Mouse (Mus musculus) left cerebral cortex, adult 18-20 months (tissue): ENCODE results near the gene Matk. TPM values are rescaled to one million over a fixed set of nuclear protein-coding genes. Genes with fewer than 3 reads are reported as not detected.
"Not testable (repeated sequence)": the region's sequence is repeated elsewhere in the genome, so short reads cannot be mapped to it uniquely, and the experiment has no call there.

Source experiments
- DNase-seq, 2 experiments: peaks; one replicate each; pipeline ENCODE4 v3.0.0; 2021 to 2022; ENCODE audit warnings: low spot score in 2 of 2, mixed read lengths in 1 of 2
- long read RNA-seq, 2 experiments: library from polyadenylated mRNA; stranded (forward); transcript quantifications; one replicate each; pipeline ENCODE4 v2.0.0; 2021
- total RNA-seq, 2 experiments: library from RNA; stranded (reverse); gene quantifications; 2 replicates each; pipeline ENCODE4 v1.2.3; 2021

The Matk gene
- total RNA-seq, result 100 to 1,000 TPM; 187 to 195 TPM
- long read RNA-seq, experiment 1, transcript Matk-210 (9 exons, 2,983 nt), result minor isoform, 8 of 469 reads
- long read RNA-seq, experiment 1, transcript Matk-201 (13 exons, 2,228 nt), result major isoform, 139 of 469 reads
- long read RNA-seq, experiment 1, transcript Matk-209 (6 exons, 860 nt), result minor isoform, 7 of 469 reads
- long read RNA-seq, experiment 1, transcript Matk-205 (13 exons, 1,841 nt), result minor isoform, 31 of 469 reads
- long read RNA-seq, experiment 1, partial matches to known transcripts, result 73 of 469 reads
- long read RNA-seq, experiment 1, other reads (novel, unspliced or antisense), result 200 of 469 reads
- long read RNA-seq, experiment 2, transcript Matk-205 (13 exons, 1,841 nt), result minor isoform, 14 of 284 reads
- long read RNA-seq, experiment 2, transcript Matk-201 (13 exons, 2,228 nt), result major isoform, 120 of 284 reads
- long read RNA-seq, experiment 2, partial matches to known transcripts, result 47 of 284 reads
- long read RNA-seq, experiment 2, other reads (novel, unspliced or antisense), result 89 of 284 reads

DNA sequence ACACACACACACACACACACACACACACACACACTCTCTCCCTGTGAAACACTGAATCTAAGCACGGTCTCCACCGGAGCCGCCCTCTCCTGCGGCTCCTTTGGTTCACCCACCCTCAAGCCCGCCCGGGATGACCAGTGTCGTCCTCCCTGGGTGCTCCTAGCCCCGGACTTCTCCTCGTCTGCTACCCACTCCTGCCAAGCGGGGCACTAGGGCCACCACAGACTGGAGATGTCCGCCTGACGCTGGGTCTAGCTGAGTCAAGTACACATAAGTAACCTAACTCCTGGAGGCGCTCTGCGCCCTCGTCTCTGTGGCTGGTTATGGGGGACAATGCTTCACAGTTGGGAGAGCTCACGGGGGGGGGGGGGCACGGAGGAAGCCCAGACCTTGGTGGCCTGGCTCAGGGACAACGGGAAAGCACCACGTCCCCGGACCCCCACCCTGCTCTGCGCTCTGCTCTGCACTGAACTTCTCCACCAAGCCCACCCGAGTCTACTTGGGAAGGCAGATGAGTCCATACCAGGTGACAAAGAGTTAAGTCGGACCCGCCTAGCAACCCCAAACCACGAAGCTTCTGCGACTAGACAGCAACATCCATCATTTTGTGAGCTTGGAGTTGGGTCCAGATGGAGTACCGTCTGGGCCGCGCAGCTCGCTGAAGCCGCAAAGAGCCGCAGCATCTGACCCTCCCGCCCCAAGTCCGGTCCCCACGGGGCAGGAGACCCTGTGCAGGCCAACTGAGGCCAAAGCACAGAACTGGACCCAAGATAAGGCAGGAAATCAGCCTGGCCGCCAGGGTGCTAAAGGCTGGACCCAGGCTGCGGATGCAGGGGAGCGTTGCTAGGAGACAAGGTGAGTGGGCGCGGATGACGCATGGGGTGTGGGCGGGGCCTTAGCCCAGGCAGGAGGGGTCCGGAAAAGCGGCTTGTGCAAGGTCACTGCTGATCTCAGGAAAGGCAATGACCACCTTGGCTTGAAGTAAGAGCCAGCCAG is at the start of gene Matk:
TSS of gene Matk (plus strand) at position 512 of the 996 bp plus-strand sequence.
- peak; percentile 94 for DNase-seq

DNA sequence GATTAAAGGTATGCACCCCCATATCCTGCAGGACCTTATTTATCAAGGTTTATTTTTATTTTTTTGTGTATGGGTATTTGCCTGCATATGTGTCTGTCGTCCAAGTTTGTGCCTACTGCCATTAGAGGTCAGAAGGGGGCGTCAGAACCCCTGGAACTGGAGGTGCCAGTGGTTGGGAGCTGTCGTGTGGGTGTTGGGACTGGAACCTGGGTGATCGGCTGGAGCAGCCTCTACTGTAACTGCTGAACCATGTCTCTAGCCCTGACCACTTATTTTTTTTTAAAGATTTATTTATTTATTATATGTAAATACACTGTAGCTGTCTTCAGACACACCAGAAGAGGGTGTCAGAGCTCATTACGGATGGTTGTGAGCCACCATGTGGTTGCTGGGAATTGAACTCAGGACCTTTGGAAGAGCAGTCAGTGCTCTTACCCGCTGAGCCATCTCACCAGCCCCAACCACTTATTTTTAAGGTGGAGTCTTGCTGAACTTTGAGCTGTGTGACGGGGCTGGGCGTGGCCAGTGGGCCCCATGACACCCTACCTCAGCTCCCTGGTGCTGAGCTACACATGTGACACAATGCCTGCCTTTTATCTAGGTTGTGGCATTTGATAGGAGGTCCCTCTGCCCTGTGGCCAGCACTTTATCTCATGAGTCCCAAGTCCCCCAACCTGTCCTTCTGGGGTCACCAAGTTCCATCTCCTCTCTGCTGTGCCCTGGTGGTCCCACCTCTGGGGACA is 49.6 kb upstream of the Matk start:
- DNase-seq, result no peak

DNA sequence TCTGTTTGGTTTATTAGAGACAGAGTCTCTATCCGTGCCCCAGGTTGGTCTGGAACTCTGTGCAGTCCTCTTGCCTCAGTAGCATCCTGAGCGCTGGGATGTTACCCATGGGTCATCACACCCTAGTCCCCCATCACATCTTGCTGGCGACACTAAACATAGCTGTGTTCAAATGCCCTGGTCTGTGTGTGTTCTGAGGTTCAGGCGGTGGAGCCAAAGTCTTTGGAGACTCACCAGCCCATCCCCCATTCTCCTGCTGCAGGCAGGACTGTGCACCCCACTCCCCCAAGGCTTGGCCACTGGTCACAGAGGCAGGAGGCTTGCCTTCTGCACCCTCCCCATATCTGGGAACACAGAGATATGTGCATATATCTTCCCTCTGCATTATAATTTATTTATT is 48.6 kb upstream of the Matk start:
- no peak for DNase-seq

DNA sequence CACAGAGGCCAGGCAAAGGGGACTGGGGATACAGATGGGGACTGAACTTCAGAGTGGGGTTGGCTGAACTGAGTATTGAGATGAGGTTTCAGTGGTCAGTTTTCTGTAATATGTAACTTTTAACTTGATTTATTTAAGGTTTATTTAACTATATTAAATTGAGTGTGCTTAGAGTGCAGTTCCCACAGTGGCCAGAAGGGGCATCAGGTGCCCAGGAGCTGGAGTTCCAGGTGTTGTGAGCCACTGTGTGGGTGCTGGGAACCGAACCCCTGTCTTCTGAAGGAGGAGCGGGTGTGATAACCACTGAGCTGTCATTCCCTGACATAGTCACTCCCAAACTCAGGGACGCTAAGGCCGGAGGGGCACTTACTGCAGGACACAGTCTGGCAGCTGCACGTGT is 42.6 kb upstream of the Matk start:
- DNase-seq, result no peak

DNA sequence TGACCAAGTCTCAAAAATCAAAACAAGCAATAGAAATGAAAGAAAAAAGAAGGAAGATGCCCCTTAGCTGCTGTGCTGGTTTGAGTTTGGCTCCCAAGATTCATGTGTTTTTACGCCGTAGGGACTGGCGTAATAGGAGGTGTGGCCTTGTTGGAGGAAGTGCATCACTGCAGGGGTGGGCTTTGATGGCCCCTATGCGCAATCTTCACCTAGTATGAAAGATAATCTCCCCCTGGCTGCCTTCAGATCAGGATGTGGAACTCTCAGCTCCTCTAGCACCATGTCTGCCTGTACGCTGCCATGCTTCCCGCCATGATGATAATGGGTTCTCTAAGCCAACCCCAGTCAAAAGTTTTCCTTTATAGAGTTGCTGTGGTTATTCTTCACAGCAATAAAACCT is 36.5 kb upstream of the Matk start:
- no peak for DNase-seq

DNA sequence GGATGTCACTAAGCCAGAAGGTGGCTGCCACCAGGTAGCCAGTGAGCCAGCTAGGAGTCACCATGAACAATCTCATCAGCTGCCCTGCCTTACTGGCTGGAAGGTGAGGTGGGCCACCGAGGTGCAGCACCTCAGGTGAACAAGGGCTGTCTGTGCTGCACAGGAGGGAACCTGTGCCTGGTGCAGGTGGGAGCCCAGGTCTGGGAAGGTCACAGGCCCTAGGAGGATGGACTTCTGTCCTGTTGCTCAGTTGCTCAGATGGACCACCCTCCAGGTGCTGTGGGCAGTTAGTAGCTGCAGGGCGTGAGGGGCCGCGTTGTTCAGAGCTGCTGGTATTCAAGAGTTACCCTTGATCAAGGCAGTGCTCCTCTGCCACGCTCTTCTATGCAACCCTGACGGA is 35.9 kb upstream of the Matk start:
- no peak for DNase-seq

DNA sequence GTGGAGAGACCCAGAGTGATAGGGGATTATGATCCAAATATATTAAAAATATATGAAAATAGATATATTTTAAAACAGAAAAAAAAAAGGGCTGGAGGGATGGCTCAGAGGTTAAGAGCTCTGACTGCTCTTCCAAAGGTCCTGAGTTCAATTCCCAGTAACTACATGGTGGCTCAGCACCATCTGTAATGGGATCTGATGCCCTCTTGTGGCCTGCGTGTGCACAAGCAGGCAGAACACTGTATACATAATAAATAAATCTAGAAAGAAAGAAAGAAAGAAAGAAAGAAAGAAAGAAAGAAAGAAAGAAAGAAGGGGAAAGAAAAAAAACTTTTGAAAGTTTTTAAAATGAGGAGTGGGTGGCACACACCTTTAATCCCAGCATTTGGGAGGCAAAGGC is 35.5 kb upstream of the Matk start:
- not testable (repeated sequence) for DNase-seq

DNA sequence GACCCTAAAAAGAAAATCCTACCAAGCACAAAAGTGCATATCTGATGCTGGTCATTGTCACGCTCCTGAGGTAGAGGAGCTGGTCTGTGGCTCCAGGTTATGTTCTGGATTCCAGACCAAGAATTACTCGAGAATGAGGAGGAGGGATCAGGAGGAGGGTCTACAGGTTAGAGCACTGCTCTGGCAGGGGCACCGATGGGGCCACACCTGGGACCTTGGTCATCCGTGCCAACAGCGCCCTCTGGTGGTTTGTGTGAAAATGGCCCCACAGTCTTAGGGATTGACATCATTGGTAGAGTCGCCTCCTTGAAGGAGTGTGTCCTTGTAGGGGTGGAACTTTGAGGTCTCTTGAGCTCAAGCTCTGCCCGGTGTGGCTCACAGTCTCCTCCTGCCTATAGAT is 34.8 kb upstream of the Matk start:
- DNase-seq, result peak; percentile 57 to 63

DNA sequence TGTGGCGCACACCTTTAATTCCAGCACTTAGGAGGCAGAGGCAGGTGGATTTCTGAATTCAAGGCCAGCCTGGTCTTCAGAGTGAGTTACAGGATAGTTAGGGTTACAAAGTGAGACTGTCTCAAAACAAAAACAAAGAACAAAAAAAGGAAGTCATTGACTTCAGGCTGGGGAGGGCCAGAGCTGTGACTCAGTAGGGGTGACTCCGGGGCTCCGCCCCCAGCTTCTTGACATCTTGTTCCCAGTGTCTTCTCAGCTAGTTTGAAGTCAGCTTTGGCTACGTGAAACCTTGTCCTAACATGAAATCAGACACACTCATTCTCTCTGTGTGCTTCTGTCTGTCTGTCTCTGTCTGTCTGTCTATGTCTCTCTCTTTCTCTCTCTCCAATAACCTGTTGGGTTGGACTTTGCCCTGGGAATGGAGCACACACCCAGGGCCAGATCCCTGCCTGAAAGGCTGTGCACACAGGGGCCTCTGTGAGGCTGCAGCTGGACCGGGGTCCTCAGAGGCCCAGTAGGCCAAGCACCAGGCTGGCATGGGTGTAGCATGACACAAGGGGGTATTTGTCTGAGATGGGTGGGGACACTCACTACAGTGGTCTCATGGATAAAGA is 31.2 kb upstream of the Matk start:
- DNase-seq, result no peak

DNA sequence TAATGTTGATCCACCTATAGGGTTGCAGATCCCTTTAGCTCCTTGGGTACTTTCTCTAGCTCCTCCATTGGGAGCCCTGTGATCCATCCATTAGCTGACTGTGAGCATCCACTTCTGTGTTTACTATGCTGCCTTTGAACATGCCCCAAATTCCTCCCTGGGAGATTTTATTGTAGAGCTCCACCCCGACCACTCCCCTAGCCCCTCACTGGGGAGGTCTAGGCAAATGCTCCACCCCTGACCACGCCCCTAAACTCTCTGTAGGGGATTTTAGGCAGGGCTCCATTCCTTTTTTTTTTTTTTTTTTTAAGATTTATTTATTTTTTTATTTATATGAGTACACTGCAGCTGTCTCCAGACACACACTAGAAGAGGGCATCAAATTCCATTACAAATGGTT is 29.0 kb upstream of the Matk start:
- not testable (repeated sequence) for DNase-seq

DNA sequence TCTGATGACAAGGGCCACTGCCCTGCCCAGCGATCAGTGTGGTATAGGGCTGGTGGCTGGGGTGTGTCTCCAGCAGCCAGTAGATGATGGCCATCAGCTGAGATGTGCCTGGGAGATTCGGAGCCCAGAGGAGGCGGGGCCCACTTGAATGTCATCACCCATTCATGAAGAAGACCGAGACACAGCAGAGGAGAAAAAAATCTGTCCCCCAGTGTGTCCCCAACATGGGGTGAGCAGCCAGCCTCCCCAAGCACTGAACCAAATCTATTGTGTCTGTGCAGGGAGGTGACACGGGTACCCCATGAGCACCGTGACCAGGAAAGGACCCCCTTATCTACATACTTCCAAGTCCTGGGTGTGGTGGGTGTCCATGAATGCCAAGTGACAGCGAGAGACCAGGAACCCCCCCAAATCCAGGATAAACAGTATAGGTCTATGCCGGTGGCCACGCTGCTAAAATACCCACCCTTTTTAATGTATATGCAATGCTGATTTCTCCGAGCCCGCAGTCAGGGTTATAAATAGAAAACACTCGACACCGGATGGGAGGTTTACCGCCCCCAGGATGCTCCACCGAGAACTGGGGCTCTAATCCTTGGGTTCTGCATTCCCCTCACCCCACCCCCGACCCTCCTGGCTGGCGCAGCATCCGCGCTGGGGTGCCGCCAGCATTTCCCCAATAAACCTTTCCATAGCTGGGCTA is 22.8 kb upstream of the Matk start:
- DNase-seq, result peak; percentile 41 to 43

DNA sequence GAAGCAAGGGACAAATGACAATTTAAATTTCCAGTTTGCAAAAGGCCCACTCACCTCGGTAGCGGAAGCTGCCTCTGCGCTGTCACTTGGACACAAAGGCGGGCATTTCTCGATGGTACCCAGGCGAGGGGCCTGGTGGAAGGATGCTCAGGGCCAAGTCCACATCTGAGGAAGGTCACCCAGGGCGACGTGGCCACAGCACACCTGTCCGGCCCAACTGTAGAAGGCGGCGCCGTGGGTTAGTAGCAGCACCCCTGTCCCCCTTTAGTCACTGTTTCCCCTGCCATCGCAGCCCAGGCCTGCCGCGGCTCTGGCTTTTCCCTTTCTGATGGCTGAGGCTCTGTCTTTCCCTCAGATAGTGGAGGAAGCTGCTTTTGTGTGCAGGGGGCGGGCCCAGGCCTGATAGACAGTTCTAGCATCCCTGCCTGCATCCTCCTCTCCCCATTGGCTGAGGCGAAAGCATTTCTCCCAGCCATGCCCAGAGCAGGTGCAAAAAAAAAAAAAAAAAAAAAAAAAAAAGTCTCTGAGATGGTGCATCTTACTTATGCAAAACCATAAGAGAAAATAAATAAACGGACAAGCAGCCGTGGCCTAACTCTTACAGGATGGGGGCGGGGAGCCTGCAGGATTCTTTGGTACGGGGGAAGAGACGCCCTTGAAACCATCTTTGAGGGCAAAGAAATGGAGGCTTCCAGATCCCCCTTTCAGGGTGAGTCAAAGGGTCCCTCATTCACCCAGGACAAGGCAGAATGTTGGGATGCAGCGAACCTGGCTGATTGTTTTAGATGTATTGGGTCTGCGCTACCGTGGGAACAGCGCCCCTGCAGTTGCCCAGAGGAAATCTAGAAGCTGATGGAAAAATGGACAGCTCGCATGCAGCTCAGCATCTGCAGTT is 22.1 kb upstream of the Matk start, which contains the start of gene Atcay:
TSS of gene Atcay (minus strand) at position 396 of the 895 bp plus-strand sequence.
- peak; percentile 78 to 85 for DNase-seq

DNA sequence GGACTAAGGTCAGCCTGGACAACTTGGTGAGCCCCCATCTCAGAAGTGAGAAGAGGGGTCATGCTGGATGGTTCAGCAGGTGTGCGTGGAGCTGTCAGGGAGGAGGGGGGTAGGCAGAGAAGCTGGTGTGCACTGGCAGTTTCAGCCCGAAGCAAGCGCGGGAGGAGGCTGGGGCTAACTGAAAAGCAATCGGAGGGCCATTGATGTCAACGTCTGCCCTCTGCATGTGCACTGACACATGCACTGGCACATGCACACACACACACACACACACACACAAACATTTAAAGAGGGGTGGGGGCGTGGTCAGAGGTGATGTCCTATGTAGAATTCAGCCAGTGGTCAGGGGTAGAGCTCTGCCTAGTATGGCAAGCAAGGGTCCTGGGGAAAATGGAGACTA is 21.3 kb upstream of the Matk start:
- peak in 1 of 2 experiments; percentile 4 for DNase-seq

DNA sequence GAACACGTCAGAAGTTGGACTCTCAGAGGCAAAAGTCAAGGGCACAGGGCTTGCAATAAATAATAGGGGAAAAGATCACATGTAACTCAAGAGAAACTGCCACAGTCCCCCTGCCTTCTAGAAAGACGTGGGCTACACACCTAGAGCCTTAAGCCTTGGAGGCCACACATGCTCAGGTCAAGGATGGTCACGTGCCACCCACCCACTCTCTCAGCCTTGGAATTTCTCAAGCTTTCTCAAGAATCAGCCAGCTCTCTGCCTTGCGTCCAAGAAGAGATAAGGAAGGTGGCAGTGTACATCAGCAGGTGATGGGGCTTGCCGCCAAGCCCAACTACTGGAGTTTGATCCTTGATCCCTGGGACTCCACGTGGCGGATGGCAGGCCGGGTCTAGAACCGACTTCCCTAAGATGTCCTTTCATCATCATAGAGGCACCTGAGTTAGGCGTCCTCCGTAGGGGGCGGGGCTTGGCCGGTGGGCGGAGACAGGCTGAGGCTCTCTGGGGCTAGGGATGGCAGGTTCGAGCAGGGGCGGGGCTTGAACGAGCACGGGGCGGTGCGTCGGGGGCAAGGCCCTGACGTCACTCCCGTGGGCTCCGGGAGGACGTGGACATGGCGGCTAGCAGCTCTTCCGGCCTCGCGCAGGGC is 20.0 kb upstream of the Matk start, which contains the start of gene Zfr2:
TSS of gene Zfr2 (plus strand) at position 576 of the 646 bp plus-strand sequence.
- peak; percentile 95 to 96 for DNase-seq

DNA sequence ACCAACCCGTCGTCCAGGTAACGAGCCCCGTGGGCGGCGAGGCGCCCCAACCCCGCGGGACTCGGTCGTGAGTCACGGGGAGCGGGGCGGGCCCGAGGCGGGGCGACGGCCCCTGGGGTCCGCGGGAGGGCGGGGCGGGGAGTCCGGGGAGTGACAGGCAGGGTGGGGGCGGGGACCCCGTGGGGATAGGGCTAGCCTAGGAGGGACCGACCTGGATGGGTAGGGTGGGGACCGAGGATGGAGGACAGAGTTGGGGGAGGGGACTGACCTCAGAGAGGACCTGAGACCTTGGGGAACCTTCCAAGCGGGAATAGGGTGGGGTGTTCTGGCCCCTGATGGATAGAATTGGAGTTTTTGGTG is 19.5 kb upstream of the Matk start:
- no peak for DNase-seq

DNA sequence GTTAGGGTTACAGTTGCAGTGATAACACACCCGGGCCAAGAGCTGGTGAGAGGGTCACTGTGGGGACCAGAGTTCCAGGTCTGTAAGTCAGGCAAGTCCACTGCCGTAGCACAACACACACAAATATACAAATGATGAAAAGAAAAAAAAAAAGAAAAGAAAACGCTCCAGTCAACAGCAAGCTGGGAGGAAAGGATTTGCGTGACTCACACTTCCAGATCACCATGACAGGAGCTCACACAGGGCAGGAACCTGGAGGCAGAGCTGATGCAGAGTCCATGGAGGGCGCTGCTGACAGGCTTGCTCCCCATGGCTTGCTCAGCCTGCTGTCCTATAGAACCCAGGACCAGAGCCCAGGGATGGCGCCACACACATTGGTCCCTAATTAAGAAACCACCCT is 18.5 kb upstream of the Matk start:
- peak in 1 of 2 experiments; percentile 2 for DNase-seq

DNA sequence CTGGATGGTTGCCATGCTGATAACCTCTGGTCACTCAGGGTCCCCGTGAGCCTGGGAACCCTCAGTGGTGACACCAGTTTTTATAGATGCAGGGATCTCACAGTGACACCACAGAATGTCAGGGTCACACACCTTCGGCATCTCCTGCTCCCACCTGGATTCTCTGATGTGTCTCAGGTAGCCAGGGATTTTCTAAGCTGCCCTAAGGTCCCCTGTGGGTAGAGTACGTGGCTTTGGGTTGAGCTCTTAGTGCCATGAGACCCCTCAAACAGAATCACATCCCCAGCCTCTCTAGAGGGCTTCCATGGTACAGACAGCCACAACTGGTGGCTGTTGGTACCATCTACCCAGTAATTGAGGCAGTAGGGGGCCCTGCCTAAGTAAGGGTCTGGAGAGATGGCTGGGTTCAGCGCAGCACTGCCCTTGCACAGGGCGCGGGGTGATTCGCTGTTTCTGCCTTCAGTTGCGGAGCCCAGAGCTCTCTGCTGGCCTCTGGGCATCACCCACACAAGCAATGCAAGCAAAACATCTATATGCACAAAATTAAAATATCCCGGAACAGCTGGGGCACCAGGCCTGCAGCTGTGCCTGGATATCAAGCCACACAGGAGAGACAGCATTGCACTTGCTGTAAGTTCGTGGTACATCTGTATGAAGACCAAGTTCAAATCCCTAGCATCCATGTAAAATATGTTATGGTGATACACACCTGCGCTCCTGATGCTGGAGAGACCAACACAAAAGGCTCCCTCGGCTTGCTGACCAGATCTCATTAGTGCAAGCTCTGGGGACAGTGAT is 16.1 kb upstream of the Matk start:
- no peak for DNase-seq
